ENCODE assay signal across 31 mouse cellular contexts in genomic region chr4:78581590-78581989, GRCm38 (mm10).
DNase-seq lines count a peak whose midpoint lies in the region; ATAC-seq lines count a peak whose summit lies in the region.
"Had no signal": no experiment of that assay in that cellular context is flagged by ENCODE, and none has a peak within 500 bp of the region (broad histone marks: within the 10 kb centered on the region; RNA-seq: fewer than 3 reads in every experiment).

No protein-coding gene starts in this region.

- no peak overlapping the region for H3K9ac ChIP-seq in forebrain, embryonic 14.5 days (ENCODE audit: low read length)
- H3K9ac ChIP-seq: embryonic facial prominence, embryonic 13.5 days; heart, embryonic 13.5 days; hindbrain, embryonic 12.5 days; hindbrain, embryonic 15.5 days had no signal

- peak; percentile 41 for DNase-seq in forebrain, embryonic 14.5 days (ENCODE audit: low spot score)
- DNase-seq in forebrain, embryonic 10.5 days (ENCODE audit: extremely low spot score, low spot score), result no peak
- peak; percentile 24 for DNase-seq in brain, adult 2 months (ENCODE audit: low read depth, low spot score)
- peak; percentile 45 for DNase-seq in brain, embryonic 18.5 days (ENCODE audit: low read depth, low spot score)
- peak; percentile 19 for DNase-seq in telencephalon, adult 2 months (ENCODE audit: low read depth, low spot score)
- DNase-seq in ovary, postnatal 36 days (ENCODE audit: low spot score), result no peak
- no peak for DNase-seq in cerebellum, adult 9-11 months
- DNase-seq: adrenal gland, postnatal 10 days; adrenal gland, postnatal 36 days; B cell, adult 2 months; cerebellum, adult 18-20 months; cerebellum, postnatal 10 days; cerebellum, postnatal 36 days; embryo, embryonic 11 days; gastrocnemius, postnatal 10 days; gastrocnemius, postnatal 36 days; heart, adult 2 months; heart, postnatal 14 days; heart, postnatal 4 days; kidney, adult 2 months had no signal

- no peak overlapping the region for H3K27ac ChIP-seq in forebrain, embryonic 14.5 days (ENCODE audit: low read depth, low read length)
- no peak overlapping the region for H3K27ac ChIP-seq in forebrain, embryonic 10.5 days
- H3K27ac ChIP-seq: embryonic facial prominence, embryonic 10.5 days; embryonic facial prominence, embryonic 13.5 days; heart, adult 2 months; heart, embryonic 10.5 days; heart, embryonic 13.5 days; hindbrain, embryonic 12.5 days; hindbrain, embryonic 15.5 days had no signal

- no peak overlapping the region for H3K4me3 ChIP-seq in forebrain, embryonic 14.5 days (ENCODE audit: low read depth, low read length)
- H3K4me3 ChIP-seq in forebrain, embryonic 10.5 days, result no peak overlapping the region
- H3K4me3 ChIP-seq: embryonic facial prominence, embryonic 10.5 days; embryonic facial prominence, embryonic 13.5 days; erythroblast, embryonic 14.5 days; heart, adult 2 months; heart, embryonic 10.5 days; heart, embryonic 13.5 days; hindbrain, embryonic 12.5 days; hindbrain, embryonic 15.5 days had no signal

- H3K9me3 ChIP-seq in forebrain, embryonic 14.5 days (replicated peaks; ENCODE audit: control insufficient read depth, low read length), result no peaks in the 10 kb centered on the region
- no peaks in the 10 kb centered on the region for H3K9me3 ChIP-seq in forebrain, embryonic 10.5 days
- H3K9me3 ChIP-seq: embryonic facial prominence, embryonic 10.5 days; embryonic facial prominence, embryonic 13.5 days; G1E; heart, embryonic 10.5 days; heart, embryonic 13.5 days; hindbrain, embryonic 12.5 days; hindbrain, embryonic 15.5 days had no signal

- H3K4me2 ChIP-seq in forebrain, embryonic 14.5 days (ENCODE audit: low read length), result no peak overlapping the region
- H3K4me2 ChIP-seq: embryonic facial prominence, embryonic 13.5 days; heart, embryonic 13.5 days; hindbrain, embryonic 12.5 days; hindbrain, embryonic 15.5 days had no signal

- no peaks in the 10 kb centered on the region for H3K4me1 ChIP-seq in forebrain, embryonic 14.5 days (ENCODE audit: control insufficient read depth, insufficient read depth, low read length)
- no peaks in the 10 kb centered on the region for H3K4me1 ChIP-seq in forebrain, embryonic 10.5 days
- H3K4me1 ChIP-seq: embryonic facial prominence, embryonic 10.5 days; embryonic facial prominence, embryonic 13.5 days; heart, embryonic 10.5 days; heart, embryonic 13.5 days; hindbrain, embryonic 12.5 days; hindbrain, embryonic 15.5 days had no signal

- 78% methylated on average over 2 of the region's 2 CpGs for WGBS in forebrain, embryonic 14.5 days
- 89% methylated on average over 2 of the region's 2 CpGs for WGBS in forebrain, embryonic 10.5 days

- ATAC-seq in forebrain, embryonic 14.5 days, result 0 out of 2 replicates have a peak, but pooled peaks have one; percentile 37
- ATAC-seq: intestine, postnatal 0 days; Patski had no signal

- H3K27me3 ChIP-seq in forebrain, embryonic 14.5 days (replicated peaks; ENCODE audit: control insufficient read depth, insufficient read depth, low read length), result no peaks in the 10 kb centered on the region
- H3K27me3 ChIP-seq in forebrain, embryonic 10.5 days (ENCODE audit: poor library complexity, severe bottlenecking), result no peaks in the 10 kb centered on the region
- H3K27me3 ChIP-seq: CH12.LX; embryonic facial prominence, embryonic 13.5 days; heart, embryonic 13.5 days; hindbrain, embryonic 12.5 days; hindbrain, embryonic 15.5 days; Patski had no signal

- H3K36me3 ChIP-seq in forebrain, embryonic 14.5 days (ENCODE audit: control insufficient read depth, insufficient read depth, low read length), result no peaks in the 10 kb centered on the region
- no peaks in the 10 kb centered on the region for H3K36me3 ChIP-seq in forebrain, embryonic 10.5 days (replicated peaks)
- H3K36me3 ChIP-seq: embryonic facial prominence, embryonic 10.5 days; embryonic facial prominence, embryonic 13.5 days; G1E; heart, embryonic 10.5 days; heart, embryonic 13.5 days; hindbrain, embryonic 12.5 days; hindbrain, embryonic 15.5 days had no signal

Comparison
In these comparisons a context has a peak if more than half of its experiments do, and no peak if none do; other contexts are left out.
1. DNase-seq: peak in forebrain, embryonic 14.5 days (single experiment), brain, adult 2 months (single experiment), brain, embryonic 18.5 days (single experiment) and telencephalon, adult 2 months (single experiment); none in forebrain, embryonic 10.5 days (single experiment), ovary, postnatal 36 days (single experiment) and cerebellum, adult 9-11 months (single experiment).